Mouse (Mus musculus) adrenal gland, postnatal 36 days (tissue): Measurements from ENCODE around the gene Depp1. TPM values are rescaled to one million over a fixed set of nuclear protein-coding genes. Genes with fewer than 3 reads are reported as not detected.

Source experiments
- DNase-seq, 2 experiments: peaks; one replicate each; pipeline ENCODE4 v3.0.0; 2021; ENCODE audit warnings: mixed read lengths in 1 of 2
- total RNA-seq, 2 experiments: library from RNA; stranded (reverse); gene quantifications; 2 replicates each; pipeline ENCODE4 v1.2.3; 2021

Gene Depp1
- total RNA-seq, 2 experiments from 2014 or later: 7.0 to 20.2 TPM

GRCm38 (mm10) chr6:116649811-116650210 lies 598 bp upstream of the Depp1 start:
- DNase-seq: no peak

GRCm38 (mm10) chr6:116651437-116652118 lies 1.2 kb downstream of the Depp1 start:
- peak; percentile 55 to 66 for DNase-seq

- DNase-seq: no peak
Observed at GRCm38 (mm10) chr6:116653191-116653590, 2.8 kb downstream of the Depp1 start.

GRCm38 (mm10) chr6:116653684-116654454 lies 3.5 kb downstream of the Depp1 start:
- peak; percentile 40 to 64 for DNase-seq

GRCm38 (mm10) chr6:116663364-116663763 lies 13.0 kb downstream of the Depp1 start:
- DNase-seq: no peak

GRCm38 (mm10) chr6:116664031-116664430 lies 13.6 kb downstream of the Depp1 start:
- DNase-seq: no peak

GRCm38 (mm10) chr6:116664830-116665229 lies 14.4 kb downstream of the Depp1 start:
- no peak for DNase-seq

- DNase-seq: no peak
Observed at GRCm38 (mm10) chr6:116666085-116666750, 15.8 kb downstream of the Depp1 start.

GRCm38 (mm10) chr6:116666892-116667291 lies 16.5 kb downstream of the Depp1 start:
- no peak for DNase-seq

- DNase-seq: no peak
Observed at GRCm38 (mm10) chr6:116667382-116667781, 17.0 kb downstream of the Depp1 start.

GRCm38 (mm10) chr6:116668682-116669470 lies 18.5 kb downstream of the Depp1 start:
- DNase-seq: peak in 1 of 2 experiments; percentile 26

- peak; percentile 41 to 47 for DNase-seq
Observed at GRCm38 (mm10) chr6:116670144-116670543, 19.7 kb downstream of the Depp1 start.

- DNase-seq: no peak
Observed at GRCm38 (mm10) chr6:116671031-116671430, 20.6 kb downstream of the Depp1 start.

- no peak for DNase-seq
Observed at GRCm38 (mm10) chr6:116671768-116672167, 21.4 kb downstream of the Depp1 start.

- DNase-seq: no peak
Observed at GRCm38 (mm10) chr6:116672349-116672748, 21.9 kb downstream of the Depp1 start.

- peak; percentile 82 to 84 for DNase-seq
Observed at GRCm38 (mm10) chr6:116673471-116674282, 23.3 kb downstream of the Depp1 start, which contains the start of gene Rassf4. Gene Rassf4, minus strand, starts transcription at chr6:116673952.

- no peak for DNase-seq
Observed at GRCm38 (mm10) chr6:116674283-116674886, 24.0 kb downstream of the Depp1 start.

- DNase-seq: no peak
Observed at GRCm38 (mm10) chr6:116676355-116676913, 26.0 kb downstream of the Depp1 start.

- DNase-seq: no peak
Observed at GRCm38 (mm10) chr6:116677321-116677720, 26.9 kb downstream of the Depp1 start.

GRCm38 (mm10) chr6:116679563-116680288 lies 29.3 kb downstream of the Depp1 start:
- DNase-seq: no peak
